Comparison of ENCODE assay signal across 9 mouse cellular contexts in genomic region chr2:119328546-119328945, GRCm38 (mm10). TPM values are rescaled to one million over a fixed set of nuclear protein-coding genes. Genes with fewer than 3 reads are reported as not detected.
DNase-seq lines count a peak whose midpoint lies in the region; ATAC-seq and TF ChIP-seq lines count a peak whose summit lies in the region.
"Had no signal": no experiment of that assay in that cellular context is flagged by ENCODE, and none has a peak within 500 bp of the region (broad histone marks: within the 10 kb centered on the region; RNA-seq: fewer than 3 reads in every experiment).

No protein-coding gene starts in this region.

- H3K27me3 ChIP-seq in kidney, embryonic 15.5 days, result peaks cover 84% of the 10 kb centered on the region
- peaks cover 62% of the 10 kb centered on the region for H3K27me3 ChIP-seq in forebrain, embryonic 16.5 days (replicated peaks; ENCODE audit: control insufficient read depth, insufficient read depth, low read length)
- peaks cover 31% of the 10 kb centered on the region for H3K27me3 ChIP-seq in hindbrain, postnatal 0 days (ENCODE audit: insufficient read depth, low read length)
- H3K27me3 ChIP-seq in neural tube, embryonic 12.5 days (replicated peaks), result peaks cover 92% of the 10 kb centered on the region

- H3K27ac ChIP-seq in kidney, embryonic 15.5 days, result no peak overlapping the region
- no peak overlapping the region for H3K27ac ChIP-seq in forebrain, embryonic 16.5 days (ENCODE audit: low read length)
- H3K27ac ChIP-seq in hindbrain, postnatal 0 days, result no peak overlapping the region
- no peak overlapping the region for H3K27ac ChIP-seq in neural tube, embryonic 12.5 days

- intact Hi-C loops in left cerebral cortex, postnatal 36 days (cut with DNase I), result loop anchor here (5.0 kb wide), 1 partner anchor 84 kb away; no protein-coding TSS in a partner anchor

- no peaks in the 10 kb centered on the region for H3K9me3 ChIP-seq in kidney, embryonic 15.5 days (replicated peaks)
- H3K9me3 ChIP-seq in forebrain, embryonic 16.5 days (ENCODE audit: control insufficient read depth, low read length), result no peaks in the 10 kb centered on the region
- no peaks in the 10 kb centered on the region for H3K9me3 ChIP-seq in hindbrain, postnatal 0 days (ENCODE audit: low read length)
- no peaks in the 10 kb centered on the region for H3K9me3 ChIP-seq in neural tube, embryonic 12.5 days
- H3K9me3 ChIP-seq: G1E; megakaryocyte, embryonic 14.5 days had no signal

- no peak for TF ChIP-seq CTCF in hindbrain, postnatal 0 days (IDR thresholded peaks at IDR 0.05; ENCODE audit: low read depth)

- H3K4me1 ChIP-seq in kidney, embryonic 15.5 days, result peaks cover 50% of the 10 kb centered on the region
- H3K4me1 ChIP-seq in forebrain, embryonic 16.5 days (replicated peaks; ENCODE audit: control insufficient read depth, insufficient read depth, low read length), result peaks cover 36% of the 10 kb centered on the region
- H3K4me1 ChIP-seq in hindbrain, postnatal 0 days (ENCODE audit: insufficient read depth, low read length), result peaks cover 21% of the 10 kb centered on the region
- H3K4me1 ChIP-seq in neural tube, embryonic 12.5 days, result peaks cover 46% of the 10 kb centered on the region

- H3K4me3 ChIP-seq in kidney, embryonic 15.5 days (replicated peaks), result peak overlapping the region; percentile 52
- no peak overlapping the region for H3K4me3 ChIP-seq in forebrain, embryonic 16.5 days (replicated peaks; ENCODE audit: low read length)
- peak overlapping the region; percentile 55; the same call in 1 of the 2 replicates for H3K4me3 ChIP-seq in hindbrain, postnatal 0 days (ENCODE audit: low read length)
- H3K4me3 ChIP-seq in neural tube, embryonic 12.5 days, result no peak overlapping the region
- H3K4me3 ChIP-seq: megakaryocyte, embryonic 14.5 days had no signal

- no peaks in the 10 kb centered on the region for H3K36me3 ChIP-seq in kidney, embryonic 15.5 days
- H3K36me3 ChIP-seq in forebrain, embryonic 16.5 days (ENCODE audit: control insufficient read depth, insufficient read depth), result no peaks in the 10 kb centered on the region
- H3K36me3 ChIP-seq in hindbrain, postnatal 0 days (ENCODE audit: insufficient read depth, low read length), result no peaks in the 10 kb centered on the region
- no peaks in the 10 kb centered on the region for H3K36me3 ChIP-seq in neural tube, embryonic 12.5 days
- H3K36me3 ChIP-seq: G1E had no signal

- peak overlapping the region; percentile 85 for H3K4me2 ChIP-seq in kidney, embryonic 15.5 days
- peak overlapping the region; percentile 15; the same call in 1 of the 2 replicates for H3K4me2 ChIP-seq in forebrain, embryonic 16.5 days (ENCODE audit: low read length)
- peak overlapping the region; percentile 98 for H3K4me2 ChIP-seq in hindbrain, postnatal 0 days (ENCODE audit: low read depth, low read length)
- H3K4me2 ChIP-seq in neural tube, embryonic 12.5 days (replicated peaks), result peak overlapping the region; percentile 71; the same call in 1 of the 2 replicates

- no peak for ATAC-seq in kidney, embryonic 15.5 days (replicated peaks; ENCODE audit: low FRiP score)
- ATAC-seq in forebrain, embryonic 16.5 days, result no peak
- ATAC-seq in hindbrain, postnatal 0 days, result no peak
- ATAC-seq in neural tube, embryonic 12.5 days (ENCODE audit: low FRiP score, low read depth), result no peak

- H3K9ac ChIP-seq in kidney, embryonic 15.5 days, result no peak overlapping the region
- no peak overlapping the region for H3K9ac ChIP-seq in forebrain, embryonic 16.5 days (replicated peaks; ENCODE audit: low read depth, low read length)
- H3K9ac ChIP-seq in hindbrain, postnatal 0 days (replicated peaks; ENCODE audit: low read length), result no peak overlapping the region
- H3K9ac ChIP-seq in neural tube, embryonic 12.5 days, result no peak overlapping the region

- no peak for DNase-seq in kidney, adult 11 months
- DNase-seq in hindbrain, postnatal 0 days (ENCODE audit: low spot score), result no peak
- DNase-seq in left cerebral cortex, postnatal 36 days (ENCODE audit: low spot score in 2 of 2), result no peak
- DNase-seq in layer of hippocampus, adult 8-10 months (ENCODE audit: low spot score in 2 of 2), result no peak

- WGBS in kidney, embryonic 15.5 days, result 41% methylated on average over 5 of the region's 5 CpGs
- WGBS in forebrain, embryonic 16.5 days, result 38% methylated on average over 5 of the region's 5 CpGs
- whole genome bisulfite sequencing in hindbrain, postnatal 0 days, result 35% methylated on average over 5 of the region's 5 CpGs
- 41% methylated on average over 5 of the region's 5 CpGs for WGBS in neural tube, embryonic 12.5 days

RNA-seq across cellular contexts. Expression of gene Dll4, which starts 3.0 kb away (rescaled TPM):
- 9.9 and 10.5 TPM in 2 replicates for polyA plus RNA-seq in kidney, embryonic 15.5 days (2015; fragmentation: Nextera tagmentation; extraction: Ambion mirVana)
- polyA plus RNA-seq in forebrain, embryonic 16.5 days (2015; fragmentation: Nextera tagmentation; extraction: Ambion mirVana), result 4.8 and 5.5 TPM in 2 replicates
- 4.2 and 4.3 TPM in 2 replicates for total RNA-seq in hindbrain, postnatal 0 days (2014; rRNA removed)
- 2.4 and 2.6 TPM in 2 replicates for polyA plus RNA-seq in hindbrain, postnatal 0 days (2015; fragmentation: Nextera tagmentation; extraction: Ambion mirVana)
- 5.0 and 6.0 TPM in 2 replicates for polyA plus RNA-seq in neural tube, embryonic 12.5 days (2016; fragmentation: Nextera tagmentation; extraction: Ambion mirVana)
- 1 to 10 TPM; 3.2 to 3.8 TPM for total RNA-seq in left cerebral cortex, postnatal 36 days (2021)
- 1 to 10 TPM; 2.1 to 3.7 (median 3.2) TPM for total RNA-seq in layer of hippocampus, adult 8-10 months (2022)

RNA-seq across cellular contexts. Expression of gene Chac1, which starts 22.5 kb away (rescaled TPM):
- polyA plus RNA-seq in kidney, embryonic 15.5 days (2015; fragmentation: Nextera tagmentation; extraction: Ambion mirVana), result 0.91 and 0.98 TPM in 2 replicates
- polyA plus RNA-seq in forebrain, embryonic 16.5 days (2015; fragmentation: Nextera tagmentation; extraction: Ambion mirVana), result 4.6 and 11.3 TPM in 2 replicates
- 12.4 and 22.6 TPM in 2 replicates for total RNA-seq in hindbrain, postnatal 0 days (2014; rRNA removed)
- 11.4 and 12.6 TPM in 2 replicates for polyA plus RNA-seq in hindbrain, postnatal 0 days (2015; fragmentation: Nextera tagmentation; extraction: Ambion mirVana)
- polyA plus RNA-seq in neural tube, embryonic 12.5 days (2016; fragmentation: Nextera tagmentation; extraction: Ambion mirVana), result 2.4 and 2.7 TPM in 2 replicates
- total RNA-seq in left cerebral cortex, postnatal 36 days (2021), result 1 to 10 TPM; 8.2 to 8.9 TPM
- 1 to 10 TPM; 5.1 to 6.4 (median 6.4) TPM for total RNA-seq in layer of hippocampus, adult 8-10 months (2022)
- total RNA-seq: G1E had no signal
- polyA plus RNA-seq: G1E had no signal

RNA-seq across cellular contexts. Expression of gene Vps18, which starts 40.0 kb away (rescaled TPM):
- polyA plus RNA-seq in kidney, embryonic 15.5 days (2015; fragmentation: Nextera tagmentation; extraction: Ambion mirVana), result 17.6 and 19.6 TPM in 2 replicates
- polyA plus RNA-seq in forebrain, embryonic 16.5 days (2015; fragmentation: Nextera tagmentation; extraction: Ambion mirVana), result 32.5 and 33.6 TPM in 2 replicates
- 32.7 and 34.0 TPM in 2 replicates for total RNA-seq in hindbrain, postnatal 0 days (2014; rRNA removed)
- 18.3 and 20.5 TPM in 2 replicates for polyA plus RNA-seq in hindbrain, postnatal 0 days (2015; fragmentation: Nextera tagmentation; extraction: Ambion mirVana)
- polyA plus RNA-seq in neural tube, embryonic 12.5 days (2016; fragmentation: Nextera tagmentation; extraction: Ambion mirVana), result 26.6 TPM in 2 replicates
- total RNA-seq in left cerebral cortex, postnatal 36 days (2021), result 10 to 100 TPM; 47.7 to 50.1 TPM
- total RNA-seq in layer of hippocampus, adult 8-10 months (2022), result 10 to 100 TPM; 42.9 to 47.2 (median 45.5) TPM

RNA-seq across cellular contexts. Expression of gene Rhov, which starts 57.5 kb away (rescaled TPM):
- polyA plus RNA-seq in kidney, embryonic 15.5 days (2015; fragmentation: Nextera tagmentation; extraction: Ambion mirVana), result 0.72 and 1.1 TPM in 2 replicates
- polyA plus RNA-seq in forebrain, embryonic 16.5 days (2015; fragmentation: Nextera tagmentation; extraction: Ambion mirVana), result 24.8 and 31.8 TPM in 2 replicates
- 28.3 and 28.4 TPM in 2 replicates for total RNA-seq in hindbrain, postnatal 0 days (2014; rRNA removed)
- polyA plus RNA-seq in hindbrain, postnatal 0 days (2015; fragmentation: Nextera tagmentation; extraction: Ambion mirVana), result 31.8 and 32.6 TPM in 2 replicates
- 8.4 and 9.3 TPM in 2 replicates for polyA plus RNA-seq in neural tube, embryonic 12.5 days (2016; fragmentation: Nextera tagmentation; extraction: Ambion mirVana)
- 10 to 100 TPM in 1 of 2 experiments, 1 to 10 TPM in 1; 7.9 to 10.9 TPM for total RNA-seq in left cerebral cortex, postnatal 36 days (2021)
- total RNA-seq in layer of hippocampus, adult 8-10 months (2022), result 1 to 10 TPM; 8.5 to 10.0 (median 9.7) TPM
- polyA plus RNA-seq: G1E had no signal

Comparison
In these comparisons a context has a peak if more than half of its experiments do, and no peak if none do; other contexts are left out.
1. H3K4me2 ChIP-seq: peak in every context shown above with its lines; median percentile 98 in hindbrain, postnatal 0 days; 85 in kidney, embryonic 15.5 days; 71 in neural tube, embryonic 12.5 days; 15 in forebrain, embryonic 16.5 days.
2. H3K4me3 ChIP-seq: peak in kidney, embryonic 15.5 days (single experiment) and hindbrain, postnatal 0 days (single experiment); none in forebrain, embryonic 16.5 days (single experiment) and neural tube, embryonic 12.5 days (single experiment).